Mouse (Mus musculus) CH12.LX (cell line): Measurements from ENCODE around the gene Ddi2. TPM values are rescaled to one million over a fixed set of nuclear protein-coding genes. Genes with fewer than 3 reads are reported as not detected.

Source experiments
- DNase-seq: peaks from one replicate; pipeline ENCODE4 v3.0.0-alpha.2; 2013; ENCODE audit errors: extremely low read depth
- H3K27ac ChIP-seq: 2 replicates; pipeline ENCODE4 v1.5.1; 2012; ENCODE audit warnings: low read depth, mild to moderate bottlenecking, control low read depth, moderate library complexity; ENCODE audit not compliant: insufficient read depth
- H3K27me3 ChIP-seq: replicated peaks from 2 replicates; pipeline ENCODE3; 2012; ENCODE audit warnings: inconsistent platforms
- H3K36me3 ChIP-seq, 2 experiments: replicated peaks in 1 of 2; 2 replicates each; pipeline versions ENCODE3 to v1.6.1; 2012; ENCODE audit warnings: inconsistent platforms in 1 of 2, low read length in 1 of 2, mild to moderate bottlenecking in 1 of 2, mixed read lengths in 1 of 2, moderate library complexity in 1 of 2; ENCODE audit not compliant: control insufficient read depth in 1 of 2, insufficient read depth in 1 of 2
- H3K4me1 ChIP-seq, 2 experiments: 2 replicates each; pipeline ENCODE4 v1.6.1; 2012; ENCODE audit warnings: inconsistent platforms in 1 of 2, moderate library complexity in 1 of 2; ENCODE audit not compliant: insufficient read depth in 2 of 2, control insufficient read depth in 1 of 2
- H3K4me2 ChIP-seq: 2 replicates; pipeline ENCODE4 v1.6.1; 2012; ENCODE audit warnings: low read depth, mild to moderate bottlenecking, control low read depth; ENCODE audit not compliant: poor library complexity, insufficient read depth, severe bottlenecking
- H3K4me3 ChIP-seq, 3 experiments: fragments of 150-350 bp in 1 of 3; sonication (generic) in 1 of 3; replicated peaks in 1 of 3; 2 replicates each; pipeline versions ENCODE3 to v1.5.1; 2011 to 2012; ENCODE audit warnings: low read depth in 2 of 3, low read length in 2 of 3, mild to moderate bottlenecking in 2 of 3, moderate library complexity in 2 of 3, control low read depth in 1 of 3, improper control_type of control experiment in 1 of 3, inconsistent platforms in 1 of 3, mixed read lengths in 1 of 3; ENCODE audit not compliant: poor library complexity in 1 of 3
- H3K79me2 ChIP-seq: replicated peaks from 2 replicates; pipeline ENCODE4 v1.6.1; 2012; ENCODE audit warnings: mild to moderate bottlenecking, moderate library complexity; ENCODE audit not compliant: control insufficient read depth, poor library complexity, insufficient read depth, severe bottlenecking; ENCODE audit errors: extremely low read depth
- H3K9ac ChIP-seq: 2 replicates; pipeline ENCODE4 v1.6.1; 2012; ENCODE audit warnings: low read depth, mild to moderate bottlenecking, control low read depth, moderate library complexity; ENCODE audit not compliant: insufficient read depth
- H3K9me3 ChIP-seq: replicated peaks from 2 replicates; pipeline ENCODE3; 2012; ENCODE audit warnings: low read length, inconsistent platforms, mixed read lengths
- BHLHE40 ChIP-seq: IDR thresholded peaks from 2 replicates; pipeline ENCODE4 v1.6.1; 2011; ENCODE audit warnings: mild to moderate bottlenecking, low read depth, low read length, improper control_type of control experiment
- CHD1 ChIP-seq: IDR thresholded peaks from 2 replicates; pipeline ENCODE4 v1.6.1; 2012; ENCODE audit warnings: low read depth, low read length, improper control_type of control experiment, inconsistent platforms
- CHD2 ChIP-seq: IDR thresholded peaks from 2 replicates; pipeline ENCODE4 v1.6.1; 2011; ENCODE audit warnings: low read length, improper control_type of control experiment
- ELF1 ChIP-seq: IDR thresholded peaks from 2 replicates; pipeline ENCODE4 v1.6.1; 2014; ENCODE audit warnings: low read depth, mild to moderate bottlenecking, inconsistent platforms, low read length, improper control_type of control experiment
- ETS1 ChIP-seq: conservative IDR thresholded peaks from 2 replicates; pipeline ENCODE4 v1.6.1; 2012; ENCODE audit warnings: low read depth, mild to moderate bottlenecking, inconsistent platforms, low read length, improper control_type of control experiment, moderate library complexity
- HCFC1 ChIP-seq: IDR thresholded peaks from 2 replicates; pipeline ENCODE4 v1.6.1; 2012; ENCODE audit warnings: low read depth, mild to moderate bottlenecking, inconsistent platforms, low read length, improper control_type of control experiment
- JUN ChIP-seq: IDR thresholded peaks from 2 replicates; pipeline ENCODE4 v1.6.1; 2011; ENCODE audit warnings: low read depth, mild to moderate bottlenecking, low read length, improper control_type of control experiment, moderate library complexity; ENCODE audit not compliant: insufficient read depth
- JUND ChIP-seq: conservative IDR thresholded peaks from 2 replicates; pipeline ENCODE4 v1.6.1; 2011; ENCODE audit warnings: low read depth, low read length, improper control_type of control experiment
- MAX ChIP-seq: IDR thresholded peaks from 2 replicates; pipeline ENCODE4 v1.6.1; 2011; ENCODE audit warnings: low read length, improper control_type of control experiment
- MXI1 ChIP-seq: IDR thresholded peaks from 2 replicates; pipeline ENCODE4 v1.6.1; 2011; ENCODE audit warnings: mild to moderate bottlenecking, low read depth, low read length, improper control_type of control experiment
- MYC ChIP-seq: IDR thresholded peaks from 2 replicates; pipeline ENCODE4 v1.6.1; 2011; ENCODE audit warnings: low read depth, mild to moderate bottlenecking, improper control_type of control experiment, low read length
- NELFE ChIP-seq: IDR thresholded peaks from 2 replicates; pipeline ENCODE4 v1.6.1; 2011; ENCODE audit warnings: low read depth, low read length, improper control_type of control experiment
- NRF1 ChIP-seq: IDR thresholded peaks from 2 replicates; pipeline ENCODE4 v1.6.1; 2014; ENCODE audit warnings: low read depth, mild to moderate bottlenecking, inconsistent platforms, low read length, improper control_type of control experiment, moderate library complexity
- PAX5 ChIP-seq: IDR thresholded peaks from 2 replicates; pipeline ENCODE4 v1.6.1; 2012; ENCODE audit warnings: low read length, inconsistent platforms, mixed read lengths
- SIN3A ChIP-seq: IDR thresholded peaks from 2 replicates; pipeline ENCODE4 v1.6.1; 2012; ENCODE audit warnings: low read length, improper control_type of control experiment, inconsistent platforms
- SMC3 ChIP-seq: IDR thresholded peaks from 2 replicates; pipeline ENCODE4 v1.6.1; 2011; ENCODE audit warnings: low read depth, low read length, improper control_type of control experiment
- TBP ChIP-seq: conservative IDR thresholded peaks from 2 replicates; pipeline ENCODE4 v1.6.1; 2011; ENCODE audit warnings: low read depth, low read length, improper control_type of control experiment
- TCF12 ChIP-seq: IDR thresholded peaks from 2 replicates; pipeline ENCODE4 v1.6.1; 2014; ENCODE audit warnings: low read depth, mild to moderate bottlenecking, inconsistent platforms, low read length, improper control_type of control experiment
- UBTF ChIP-seq: IDR thresholded peaks from 2 replicates; pipeline ENCODE4 v1.6.1; 2012; ENCODE audit warnings: low read depth, mild to moderate bottlenecking, inconsistent platforms, low read length, improper control_type of control experiment, moderate library complexity
- USF1 ChIP-seq: IDR thresholded peaks from 2 replicates; pipeline ENCODE4 v1.6.1; 2014; ENCODE audit warnings: low read depth, mild to moderate bottlenecking, inconsistent platforms, low read length, improper control_type of control experiment
- USF2 ChIP-seq: conservative IDR thresholded peaks from 2 replicates; pipeline ENCODE4 v1.6.1; 2011; ENCODE audit warnings: low read depth, low read length, improper control_type of control experiment
- ZKSCAN1 ChIP-seq: IDR thresholded peaks from 2 replicates; pipeline ENCODE4 v1.6.1; 2012; ENCODE audit warnings: low read depth, inconsistent platforms, low read length, improper control_type of control experiment, borderline replicate concordance
- ZMIZ1 ChIP-seq: IDR thresholded peaks from 2 replicates; pipeline ENCODE4 v1.6.1; 2012; ENCODE audit warnings: low read depth, mild to moderate bottlenecking, inconsistent platforms, low read length, improper control_type of control experiment
- ZNF384 ChIP-seq: IDR thresholded peaks from 2 replicates; pipeline ENCODE4 v1.6.1; 2012; ENCODE audit warnings: low read depth, low read length, improper control_type of control experiment, inconsistent platforms
- dilution Hi-C: fragments of 300-500 bp; cut with MboI; formaldehyde crosslinking; loops from 2 replicates; pipeline ENCODE4 v1.14.3; 2020; ENCODE audit warnings: low sequenced_read_pairs; ENCODE audit not compliant: extremely low pct_unique_long_range_greater_than_20kb, extremely low pct_ligation_motif_present
- in situ Hi-C: fragments of 300-500 bp; cut with MboI; formaldehyde crosslinking; loops from 3 replicates; pipeline ENCODE4 v1.14.3; 2019; ENCODE audit warnings: low sequenced_read_pairs, low pct_ligation_motif_present, low pct_unique_long_range_greater_than_20kb, mixed read lengths
- polyA plus RNA-seq: library from polyadenylated mRNA; unstranded; fragments of >175 nt; gene quantifications from 2 replicates; pipeline ENCODE4 v1.2.1, GENCODE M21; 2012; ENCODE audit warnings: low read depth; ENCODE audit not compliant: insufficient read length
- total RNA-seq, 2 experiments: library from RNA; depleted of rRNA; stranded (reverse); fragments of 300-350 nt in 1 of 2; fragments of >200 nt in 1 of 2; gene quantifications; 2 replicates each; pipeline ENCODE4 v1.2.3; 2012 to 2014

The Ddi2 gene
- total and polyA plus RNA-seq, 3 experiments, result 18.0 to 37.3 (median 19.9) TPM

GRCm38 (mm10) chr4:141631250-141631649 lies 92.0 kb downstream of the Ddi2 start:
- in situ Hi-C loops (no loop called here), dilution Hi-C loops (no loop called here)
- Histone ChIP-seq H3K4me1 (peaks cover 2 to 6% of the 10 kb centered on the region in 2 experiments), H3K79me2 (no peaks in the 10 kb centered on the region), H3K9me3 (no peaks in the 10 kb centered on the region), H3K36me3 (peaks cover 68 to 88% of the 10 kb centered on the region in 2 experiments), H3K4me3 (no peak overlapping the region), H3K27me3 (no peaks in the 10 kb centered on the region), H3K27ac (no peak overlapping the region), H3K4me2 (no peak overlapping the region), H3K9ac (no peak overlapping the region)
- TF ChIP-seq ELF1, result no peak
- no peak for TF ChIP-seq ZNF384
- TF ChIP-seq CHD1, result no peak
- no peak for TF ChIP-seq USF1
- no peak for TF ChIP-seq JUND
- TF ChIP-seq SMC3, result no peak
- no peak for TF ChIP-seq NELFE
- DNase-seq, result no peak

GRCm38 (mm10) chr4:141630021-141630420 lies 93.2 kb downstream of the Ddi2 start:
- Histone ChIP-seq H3K4me2 (no peak overlapping the region), H3K27me3 (no peaks in the 10 kb centered on the region), H3K4me1 (peaks cover 5 to 15% of the 10 kb centered on the region in 2 experiments), H3K9me3 (no peaks in the 10 kb centered on the region), H3K79me2 (no peaks in the 10 kb centered on the region), H3K36me3 (peaks cover 62 to 81% of the 10 kb centered on the region in 2 experiments), H3K4me3 (no peak overlapping the region), H3K9ac (no peak overlapping the region), H3K27ac (no peak overlapping the region)
- dilution Hi-C loops, result no loop called here
- no peak for DNase-seq
- TF ChIP-seq ZNF384 (no peak), NRF1 (no peak), PAX5 (no peak), ZMIZ1 (no peak), ZKSCAN1 (no peak), ETS1 (no peak), HCFC1 (no peak), USF2 (no peak), MXI1 (no peak), BHLHE40 (no peak), TCF12 (no peak), MYC (no peak), USF1 (no peak), MAX (no peak), UBTF (no peak), TBP (no peak), CHD2 (no peak), JUN (no peak), SIN3A (no peak)
- in situ Hi-C loops, result no loop called here
